Mouse (Mus musculus) stomach, embryonic 14.5 days (tissue): ENCODE measurements around the gene Atpaf2. TPM values are rescaled to one million over a fixed set of nuclear protein-coding genes. Genes with fewer than 3 reads are reported as not detected.

Source experiments
- ATAC-seq: fragments of 200-750 bp; cut with Nextera tagmentation; 2 replicates; pipeline ENCODE4 v1.8.0; 2017; ENCODE audit warnings: low read depth, moderate TSS enrichment; ENCODE audit not compliant: insufficient number of reproducible peaks, insufficient read depth, low FRiP score
- H3K27ac ChIP-seq: fragments of 300-500 bp; sonication (generic); 2 replicates; pipeline ENCODE4 v1.5.1; 2014; ENCODE audit warnings: mild to moderate bottlenecking, low read length, moderate library complexity, mixed read lengths
- H3K27me3 ChIP-seq: fragments of 300-500 bp; sonication (generic); 2 replicates; pipeline ENCODE4 v1.6.1; 2014; ENCODE audit warnings: low read length, control low read depth, mixed read lengths; ENCODE audit not compliant: control insufficient read depth, insufficient read depth
- H3K36me3 ChIP-seq: fragments of 300-500 bp; sonication (generic); 2 replicates; pipeline ENCODE4 v1.6.1; 2014; ENCODE audit warnings: mild to moderate bottlenecking, control low read depth, low read length, moderate library complexity, mixed read lengths; ENCODE audit not compliant: control insufficient read depth, insufficient read depth
- H3K4me1 ChIP-seq: fragments of 300-500 bp; sonication (generic); 2 replicates; pipeline ENCODE4 v1.6.1; 2014; ENCODE audit warnings: low read length, control low read depth, mixed read lengths; ENCODE audit not compliant: control insufficient read depth, insufficient read depth
- H3K4me2 ChIP-seq: fragments of 300-500 bp; sonication (generic); replicated peaks from 2 replicates; pipeline ENCODE4 v1.6.1; 2014; ENCODE audit warnings: low read depth, low read length, control low read depth
- H3K4me3 ChIP-seq: fragments of 300-500 bp; sonication (generic); 2 replicates; pipeline ENCODE4 v1.5.1; 2014; ENCODE audit warnings: low read depth, low read length, control low read depth
- H3K9ac ChIP-seq: fragments of 300-500 bp; sonication (generic); replicated peaks from 2 replicates; pipeline ENCODE4 v1.6.1; 2014; ENCODE audit warnings: low read depth, mild to moderate bottlenecking, control low read depth, low read length, moderate library complexity, mixed read lengths
- H3K9me3 ChIP-seq: fragments of 300-500 bp; sonication (generic); 2 replicates; pipeline ENCODE4 v1.6.1; 2016; ENCODE audit warnings: low read depth, low read length, control low read depth; ENCODE audit not compliant: control insufficient read depth
- WGBS: fragments of 180-500 bp; shearing (Covaris S2); extraction: QIAGEN DNeasy Blood & Tissue Kit; methylation state at CpG from one replicate; pipeline ENCODE4 v1.1.7; 2014; 5-methylcytosine and 5-hydroxymethylcytosine counted together
- polyA plus RNA-seq: library from polyadenylated mRNA; unstranded; fragments of >200 nt; fragmentation: Nextera tagmentation; extraction: Ambion mirVana; gene quantifications from 2 replicates; pipeline ENCODE4 v1.2.1, GENCODE M21; 2014

Gene Atpaf2
- polyA plus RNA-seq, 1 experiment from 2014 or later: 50.7 TPM

DNA sequence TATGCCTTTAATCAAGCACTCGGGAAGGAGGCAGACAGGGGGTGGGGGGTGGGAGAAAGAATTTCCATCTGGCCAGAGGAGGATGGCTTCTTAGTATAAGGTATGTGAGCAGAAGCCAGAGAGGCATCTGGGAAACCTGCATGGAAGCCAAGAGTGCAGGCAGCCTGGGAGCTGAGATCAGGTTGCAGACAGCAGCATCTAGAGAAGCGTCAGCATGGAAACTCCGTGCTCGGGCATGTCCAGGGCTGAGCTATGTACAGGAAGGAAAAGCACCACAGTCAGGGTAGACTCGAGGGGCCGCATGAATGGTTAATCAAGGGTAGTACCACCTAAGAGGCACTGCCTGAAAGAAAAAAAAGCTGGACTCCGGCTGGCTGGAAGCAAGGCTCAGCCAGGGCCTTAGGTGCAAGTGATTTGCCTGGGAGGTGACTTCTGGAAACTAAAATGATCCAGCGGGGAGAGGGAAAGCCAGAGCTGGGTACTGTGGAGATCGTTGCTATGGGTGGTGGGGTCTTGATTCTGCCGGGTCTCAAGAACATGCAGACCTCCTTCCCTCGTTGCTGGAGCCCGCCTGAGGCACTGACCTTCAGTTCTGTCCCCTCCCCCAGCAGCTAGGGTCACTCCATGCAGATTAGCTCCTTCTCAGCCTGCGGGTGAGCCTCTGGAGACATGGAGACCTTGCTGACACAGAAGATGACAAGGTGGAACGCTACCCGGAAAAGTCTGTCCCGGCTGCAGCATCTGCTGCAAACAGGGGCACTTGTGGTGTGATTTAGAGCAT, 51.8 kb downstream of the Atpaf2 start:
- Histone ChIP-seq H3K4me2 (no peak overlapping the region), H3K9ac (no peak overlapping the region), H3K4me1 (peaks cover 10% of the 10 kb centered on the region; the same call in 1 of the 2 replicates), H3K9me3 (no peaks in the 10 kb centered on the region), H3K27ac (peak overlapping the region; percentile 48; the same call in 1 of the 2 replicates), H3K27me3 (no peaks in the 10 kb centered on the region), H3K4me3 (no peak overlapping the region), H3K36me3 (no peaks in the 10 kb centered on the region)
- WGBS: 24% methylated on average over 16 of the region's 16 CpGs
- ATAC-seq: peak; percentile 42; the same call in 1 of the 2 replicates

DNA sequence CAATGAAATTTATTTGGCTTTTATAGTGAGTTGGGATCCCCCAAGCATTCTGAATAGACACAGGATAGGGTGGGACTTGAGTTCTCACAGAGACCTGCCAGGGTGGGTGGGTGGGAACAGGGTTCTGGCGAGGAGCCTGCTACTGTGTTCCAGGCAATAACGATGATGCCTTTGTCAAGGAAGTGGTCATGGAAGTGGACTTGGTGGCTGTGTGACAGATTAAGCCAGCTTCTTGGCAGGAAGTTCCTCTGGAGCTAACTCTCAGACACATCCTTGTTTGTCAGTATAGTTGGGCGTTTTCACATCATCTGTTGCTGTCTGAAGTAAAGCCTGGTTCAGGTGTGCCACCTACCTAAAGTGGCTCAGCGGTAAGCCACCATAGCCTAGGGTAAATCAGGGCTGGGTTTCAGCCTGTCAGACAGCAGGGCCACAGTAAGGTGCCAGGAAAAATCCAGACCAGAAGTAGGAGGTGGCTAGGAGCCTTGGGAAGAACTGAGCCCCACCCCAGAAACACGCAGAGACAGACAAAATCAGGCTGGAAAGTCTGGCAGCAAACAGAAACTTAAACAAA, 57.5 kb downstream of the Atpaf2 start:
- Histone ChIP-seq H3K27me3 (no peaks in the 10 kb centered on the region), H3K4me3 (no peak overlapping the region), H3K9me3 (no peaks in the 10 kb centered on the region), H3K4me2 (no peak overlapping the region), H3K4me1 (no peaks in the 10 kb centered on the region), H3K27ac (no peak overlapping the region), H3K36me3 (no peaks in the 10 kb centered on the region), H3K9ac (no peak overlapping the region)
- WGBS: 70% methylated on average over 5 of the region's 5 CpGs
- ATAC-seq: no peak

DNA sequence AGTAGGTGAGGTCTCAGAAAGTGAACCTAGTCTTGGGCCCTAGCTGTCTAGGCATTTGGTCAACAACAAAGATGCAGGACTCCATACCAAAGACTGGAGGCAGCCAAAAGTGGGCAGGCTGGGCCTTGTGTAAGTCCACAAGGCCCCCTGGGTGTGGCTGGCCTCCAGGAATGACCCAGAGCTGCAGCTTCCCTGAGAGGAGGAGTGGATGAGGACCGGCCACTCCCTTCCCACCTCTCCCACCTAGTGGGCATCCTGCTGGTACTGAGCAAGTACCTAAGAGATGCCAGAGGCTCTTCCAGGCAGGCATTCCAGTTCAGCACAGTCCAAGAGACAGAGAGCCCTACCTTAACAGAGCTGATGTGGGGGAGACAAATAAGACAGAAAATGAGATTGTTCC, 58.3 kb downstream of the Atpaf2 start:
- Histone ChIP-seq H3K9me3 (no peaks in the 10 kb centered on the region), H3K4me1 (no peaks in the 10 kb centered on the region), H3K27ac (no peak overlapping the region), H3K36me3 (no peaks in the 10 kb centered on the region), H3K27me3 (no peaks in the 10 kb centered on the region), H3K9ac (no peak overlapping the region), H3K4me2 (no peak overlapping the region), H3K4me3 (no peak overlapping the region)
- 72% methylated on average over 1 of the region's 1 CpGs for WGBS
- ATAC-seq: no peak

DNA sequence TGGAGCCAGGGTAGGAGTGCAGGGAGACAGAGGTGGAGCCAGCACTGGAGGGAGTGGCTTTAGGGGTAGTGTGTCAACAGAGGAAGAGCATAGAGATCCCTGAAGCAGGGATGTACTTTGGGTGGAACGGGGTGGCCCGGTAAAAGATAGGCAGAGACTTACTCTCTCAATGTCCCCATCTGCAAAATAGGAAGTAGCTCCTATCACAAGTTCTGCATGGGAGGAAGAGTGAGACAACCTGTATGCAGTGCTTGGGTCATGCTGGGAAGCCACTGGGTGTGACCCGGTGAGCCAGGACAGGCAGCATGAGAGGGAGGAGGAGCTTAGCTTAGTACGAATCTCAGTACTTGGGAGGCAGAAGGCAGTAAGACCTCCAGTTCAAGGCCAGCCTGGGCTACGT, 59.1 kb downstream of the Atpaf2 start:
- no peak for ATAC-seq
- Histone ChIP-seq H3K9me3 (no peaks in the 10 kb centered on the region), H3K36me3 (no peaks in the 10 kb centered on the region), H3K4me1 (no peaks in the 10 kb centered on the region), H3K4me2 (no peak overlapping the region), H3K9ac (no peak overlapping the region), H3K27ac (no peak overlapping the region), H3K4me3 (no peak overlapping the region), H3K27me3 (no peaks in the 10 kb centered on the region)
- WGBS: 52% methylated on average over 5 of the region's 5 CpGs

GRCm38 (mm10) chr11:60358548-60358947, 59.7 kb downstream of the Atpaf2 start:
- Histone ChIP-seq H3K4me3 (no peak overlapping the region), H3K9ac (no peak overlapping the region), H3K9me3 (no peaks in the 10 kb centered on the region), H3K27ac (no peak overlapping the region), H3K4me2 (no peak overlapping the region), H3K27me3 (no peaks in the 10 kb centered on the region), H3K4me1 (no peaks in the 10 kb centered on the region), H3K36me3 (no peaks in the 10 kb centered on the region)
- WGBS: 50% methylated on average over 7 of the region's 7 CpGs
- ATAC-seq: no peak

DNA sequence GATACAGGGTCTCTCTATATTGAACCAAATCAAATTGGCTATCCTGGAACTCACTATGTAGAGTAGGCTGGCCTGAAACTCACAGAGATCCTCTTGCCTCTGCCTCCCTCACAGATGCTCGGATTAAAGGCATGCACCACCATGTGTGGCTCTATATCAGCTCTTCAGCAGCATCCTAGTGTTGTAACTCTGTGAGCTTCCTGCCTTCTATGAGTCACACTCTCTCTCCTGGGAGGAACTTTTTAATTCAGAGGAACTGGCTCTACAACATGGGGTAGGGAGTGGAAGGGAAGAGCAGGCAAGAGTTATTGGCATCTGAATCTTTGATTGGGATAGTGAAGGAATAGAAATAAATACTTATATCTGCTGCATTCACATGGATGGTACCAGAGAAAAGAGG, 61.1 kb downstream of the Atpaf2 start:
- H3K4me2 ChIP-seq: no peak overlapping the region
- H3K4me3 ChIP-seq: no peak overlapping the region
- H3K9ac ChIP-seq: no peak overlapping the region
- no peak overlapping the region for H3K27ac ChIP-seq
- no peaks in the 10 kb centered on the region for H3K36me3 ChIP-seq
- H3K4me1 ChIP-seq: no peaks in the 10 kb centered on the region
- WGBS: 41% methylated on average over 1 of the region's 1 CpGs
- ATAC-seq: no peak
- no peaks in the 10 kb centered on the region for H3K9me3 ChIP-seq
- H3K27me3 ChIP-seq: no peaks in the 10 kb centered on the region

GRCm38 (mm10) chr11:60355952-60356351, 62.3 kb downstream of the Atpaf2 start:
- ATAC-seq: no peak
- Histone ChIP-seq H3K9ac (no peak overlapping the region), H3K36me3 (no peaks in the 10 kb centered on the region), H3K27me3 (no peaks in the 10 kb centered on the region), H3K4me2 (no peak overlapping the region), H3K9me3 (no peaks in the 10 kb centered on the region), H3K4me1 (0 out of 2 replicates have a peak, but pooled peaks cover 8% of the 10 kb centered on the region), H3K4me3 (no peak overlapping the region), H3K27ac (no peak overlapping the region)
- WGBS: 67% methylated on average over 2 of the region's 2 CpGs

GRCm38 (mm10) chr11:60352559-60353411, 65.5 kb downstream of the Atpaf2 start, which contains the start of the genes Tom1l2 and Drc3:
Tom1l2 (minus strand) TSS chr11:60352905.
Drc3 (plus strand) TSS chr11:60353329.
- no peaks in the 10 kb centered on the region for H3K9me3 ChIP-seq
- H3K4me1 ChIP-seq: 0 out of 2 replicates have a peak, but pooled peaks cover 8% of the 10 kb centered on the region
- WGBS: under 1% methylated on average over 57 of the region's 57 CpGs
- H3K9ac ChIP-seq: peak within 1 kb of the TSS; percentile 68
- H3K4me2 ChIP-seq: peak within 1 kb of the TSS; percentile 89
- H3K4me3 ChIP-seq: peak within 1 kb of the TSS; percentile 75
- H3K27me3 ChIP-seq: no peaks in the 10 kb centered on the region
- peak; percentile 100 for ATAC-seq
- H3K36me3 ChIP-seq: no peaks in the 10 kb centered on the region
- H3K27ac ChIP-seq: peak within 1 kb of the TSS; percentile 44; the same call in 1 of the 2 replicates
